Mouse (Mus musculus) liver, embryonic 12.5 days (tissue): ENCODE data around the gene Bsdc1. TPM values are rescaled to one million over a fixed set of nuclear protein-coding genes. Genes with fewer than 3 reads are reported as not detected.

Experiments
- ATAC-seq: fragments of 200-750 bp; cut with Nextera tagmentation; 2 replicates; pipeline ENCODE4 v1.8.0; 2017; ENCODE audit warnings: moderate number of reproducible peaks, mild to moderate bottlenecking, moderate library complexity
- H3K27ac ChIP-seq: fragments of 300-500 bp; sonication (generic); 2 replicates; pipeline ENCODE4 v1.5.1; 2016; ENCODE audit warnings: mild to moderate bottlenecking
- H3K27me3 ChIP-seq: fragments of 300-500 bp; sonication (generic); replicated peaks from 2 replicates; pipeline ENCODE4 v1.6.1; 2016; ENCODE audit warnings: mild to moderate bottlenecking, moderate library complexity
- H3K36me3 ChIP-seq: fragments of 300-500 bp; sonication (generic); 2 replicates; pipeline ENCODE4 v1.6.1; 2016; ENCODE audit warnings: mild to moderate bottlenecking, moderate library complexity
- H3K4me1 ChIP-seq: fragments of 300-500 bp; sonication (generic); 2 replicates; pipeline ENCODE4 v1.6.1; 2016
- H3K4me2 ChIP-seq: fragments of 300-500 bp; sonication (generic); 2 replicates; pipeline ENCODE4 v1.6.1; 2016; ENCODE audit warnings: mild to moderate bottlenecking, moderate library complexity
- H3K4me3 ChIP-seq: fragments of 300-500 bp; sonication (generic); 2 replicates; pipeline ENCODE4 v1.5.1; 2016; ENCODE audit warnings: mild to moderate bottlenecking, moderate library complexity
- H3K9ac ChIP-seq: fragments of 300-500 bp; sonication (generic); 2 replicates; pipeline ENCODE4 v1.6.1; 2016; ENCODE audit warnings: mild to moderate bottlenecking, moderate library complexity
- H3K9me3 ChIP-seq: fragments of 300-500 bp; sonication (generic); replicated peaks from 2 replicates; pipeline ENCODE4 v1.6.1; 2016; ENCODE audit warnings: mild to moderate bottlenecking, moderate library complexity
- WGBS: fragments of 180-500 bp; shearing (Covaris S2); methylation state at CpG from one replicate; pipeline ENCODE4 v1.1.7; 2016; ENCODE audit not compliant: insufficient replicate concordance; 5-methylcytosine and 5-hydroxymethylcytosine counted together
- polyA plus RNA-seq: library from polyadenylated mRNA; unstranded; fragments of >200 nt; fragmentation: Nextera tagmentation; extraction: Ambion mirVana; gene quantifications from 2 replicates; pipeline ENCODE4 v1.2.1, GENCODE M21; 2016

The Bsdc1 gene
- polyA plus RNA-seq, 1 experiment from 2014 or later, result 37.4 TPM

DNA sequence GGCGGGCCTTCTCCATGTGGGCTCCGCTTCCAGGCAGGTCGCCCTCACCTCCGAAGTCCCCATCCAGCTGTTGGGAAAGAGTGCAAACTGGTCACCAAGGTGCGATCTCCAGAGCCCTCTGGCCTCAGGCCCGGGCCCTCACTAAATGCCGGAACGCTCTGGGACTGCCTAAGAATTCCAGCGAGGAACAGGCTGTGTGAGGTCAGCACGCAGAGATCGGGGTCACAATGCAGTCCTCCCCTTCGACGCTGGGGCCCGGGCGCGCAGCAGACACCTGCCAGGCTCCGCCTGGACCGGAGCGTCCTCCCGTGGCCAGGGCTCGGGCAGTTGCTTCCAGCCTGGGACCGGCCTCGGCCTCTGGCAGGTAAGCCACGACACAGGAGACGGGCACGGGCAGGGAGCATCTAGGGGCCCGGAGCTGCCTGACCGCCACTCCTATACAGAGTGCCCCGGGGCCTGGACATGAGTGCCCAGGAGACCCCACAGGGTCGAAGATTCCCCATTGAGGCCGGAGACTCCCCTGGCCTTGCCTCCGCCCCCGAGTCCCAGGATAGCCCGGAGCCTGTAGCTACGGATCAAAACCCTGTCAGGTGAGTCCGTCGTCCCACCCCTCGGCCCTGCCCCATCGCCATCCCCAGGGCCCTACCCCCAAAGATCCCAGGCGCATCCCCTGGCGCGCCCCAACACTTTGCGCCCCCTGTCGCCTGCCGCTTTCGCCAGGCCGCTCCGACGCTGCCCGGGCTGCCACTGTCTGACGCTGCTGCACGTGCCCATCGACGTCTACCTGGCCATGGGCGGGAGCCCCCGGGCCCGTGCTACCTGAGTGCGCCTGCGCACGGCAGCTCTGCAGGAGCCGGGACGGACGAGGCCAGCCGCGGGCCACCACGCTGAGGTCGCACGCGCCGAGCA is 29.8 kb downstream of the Bsdc1 start, which contains the start of the genes Tssk3 and Fam229a:
Gene Tssk3, minus strand, starts transcription at position 51 of the 909 bp plus-strand sequence.
Gene Fam229a, plus strand, starts transcription at position 219 of the 909 bp plus-strand sequence.
- peaks cover 25% of the 10 kb centered on the region for H3K4me1 ChIP-seq
- peak; percentile 50 for ATAC-seq

DNA sequence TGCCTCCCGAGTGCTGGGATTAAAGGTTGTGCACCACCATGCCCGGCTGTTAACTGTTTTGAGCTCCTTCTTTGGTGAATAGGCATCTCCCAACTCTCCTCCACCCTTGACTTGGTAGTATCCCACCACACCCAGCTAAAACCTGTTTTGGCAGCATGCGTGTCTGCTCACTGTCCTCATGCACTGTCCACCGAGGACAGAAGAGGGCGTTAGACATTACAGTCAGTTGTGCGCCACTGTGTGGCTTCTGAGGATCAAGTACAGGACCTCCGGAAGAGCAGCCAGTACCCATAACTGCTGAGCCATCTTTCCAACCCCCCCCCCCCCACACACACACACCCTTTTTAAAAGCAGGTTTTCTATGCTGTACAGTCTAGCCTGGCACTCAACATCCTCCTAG is 33.3 kb downstream of the Bsdc1 start:
- Histone ChIP-seq H3K36me3 (peaks cover under 1% of the 10 kb centered on the region; the same call in 1 of the 2 replicates), H3K4me1 (peaks cover 51% of the 10 kb centered on the region), H3K27me3 (peaks cover 67% of the 10 kb centered on the region), H3K9me3 (no peaks in the 10 kb centered on the region), H3K4me3 (no peak overlapping the region), H3K4me2 (no peak overlapping the region), H3K27ac (no peak overlapping the region), H3K9ac (no peak overlapping the region)
- 52% methylated on average over 7 of the region's 7 CpGs for WGBS
- no peak for ATAC-seq

More for the DNA sequence above, 29.8 kb downstream of the Bsdc1 start, which contains the start of the genes Tssk3 and Fam229a:
- Histone ChIP-seq H3K36me3 (peaks cover 34% of the 10 kb centered on the region), H3K27me3 (peaks cover 53% of the 10 kb centered on the region), H3K27ac (no peak within 1 kb of the TSS), H3K9me3 (no peaks in the 10 kb centered on the region), H3K4me3 (peak within 1 kb of the TSS; percentile 37), H3K4me2 (peak within 1 kb of the TSS; percentile 63), H3K9ac (peak within 1 kb of the TSS; percentile 15)
- WGBS, result 12% methylated on average over 69 of the region's 70 CpGs

DNA sequence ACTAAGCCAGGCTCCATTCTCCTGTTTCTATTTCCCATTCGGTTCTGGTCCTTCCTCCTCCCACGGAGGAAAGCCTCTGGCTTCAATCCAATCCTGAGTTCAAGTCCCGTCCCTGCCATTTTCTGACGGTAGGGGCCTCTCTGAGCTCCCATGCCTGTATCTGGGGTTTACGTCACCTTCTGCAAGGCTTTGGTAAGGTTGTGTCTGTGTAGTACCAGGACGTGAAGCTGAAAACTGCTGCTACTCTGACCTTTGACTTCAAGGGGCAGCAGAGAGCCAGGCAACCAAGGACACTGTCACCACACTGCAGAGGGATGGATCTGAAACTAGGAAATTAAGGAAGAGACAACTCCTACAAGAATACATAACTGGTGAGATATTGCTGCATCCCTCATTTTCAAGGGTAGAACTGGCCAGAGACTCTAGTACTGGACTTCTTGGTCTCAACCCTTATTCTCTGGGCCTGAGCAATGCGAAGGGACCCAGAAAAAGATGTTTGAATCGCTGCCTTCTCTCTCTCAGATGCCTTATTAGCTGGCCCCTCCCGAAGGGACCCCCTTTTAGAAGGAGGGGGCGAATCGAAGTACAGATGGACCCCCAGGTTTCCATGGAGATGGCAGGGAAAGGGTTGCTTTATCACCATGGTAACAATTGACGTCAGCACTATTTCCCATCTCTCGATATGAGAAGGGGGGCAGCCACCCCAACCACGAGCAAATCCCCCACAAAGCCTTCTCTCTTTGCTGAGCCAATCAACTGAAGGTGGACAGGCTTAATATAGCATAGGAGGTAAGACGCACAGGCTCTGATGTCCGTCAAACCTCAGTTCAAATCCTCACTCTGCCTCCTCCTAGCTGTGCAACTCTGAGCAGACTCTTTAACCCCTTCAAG is 34.5 kb downstream of the Bsdc1 start:
- WGBS, result 23% methylated on average over 16 of the region's 16 CpGs
- Histone ChIP-seq H3K27me3 (peaks cover 54% of the 10 kb centered on the region), H3K9me3 (no peaks in the 10 kb centered on the region), H3K4me2 (no peak overlapping the region), H3K4me1 (peaks cover 63% of the 10 kb centered on the region), H3K9ac (no peak overlapping the region), H3K4me3 (no peak overlapping the region), H3K27ac (peak overlapping the region; percentile 15; the same call in 1 of the 2 replicates), H3K36me3 (no peaks in the 10 kb centered on the region)
- ATAC-seq, result no peak

DNA sequence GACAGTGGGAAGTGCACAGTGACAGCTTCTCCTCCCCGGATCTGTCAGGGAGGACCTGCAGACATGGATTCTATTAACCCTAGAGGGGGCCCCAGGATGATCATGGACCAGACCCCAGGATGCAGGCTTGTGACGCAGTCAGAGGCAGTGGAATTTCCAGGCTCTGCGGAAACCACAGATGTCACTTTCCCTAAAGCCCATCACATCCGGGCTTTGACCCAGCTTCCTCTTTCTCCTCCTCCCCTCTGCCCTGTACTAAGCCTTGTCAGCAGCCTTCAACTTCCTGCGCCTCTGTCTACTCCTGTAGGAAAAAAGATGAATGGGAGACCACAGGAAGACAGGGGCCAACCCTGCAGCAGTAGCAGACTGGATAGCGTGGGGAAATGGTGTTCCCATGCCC is 35.2 kb downstream of the Bsdc1 start:
- Histone ChIP-seq H3K4me2 (0 out of 2 replicates have a peak overlapping the region, but pooled peaks have one; percentile 2), H3K9me3 (no peaks in the 10 kb centered on the region), H3K4me3 (no peak overlapping the region), H3K9ac (no peak overlapping the region), H3K4me1 (peaks cover 62% of the 10 kb centered on the region), H3K27ac (peak overlapping the region; percentile 23), H3K36me3 (no peaks in the 10 kb centered on the region), H3K27me3 (peaks cover 47% of the 10 kb centered on the region)
- peak; percentile 14; the same call in 1 of the 2 replicates for ATAC-seq
- 8% methylated on average over 6 of the region's 6 CpGs for WGBS

DNA sequence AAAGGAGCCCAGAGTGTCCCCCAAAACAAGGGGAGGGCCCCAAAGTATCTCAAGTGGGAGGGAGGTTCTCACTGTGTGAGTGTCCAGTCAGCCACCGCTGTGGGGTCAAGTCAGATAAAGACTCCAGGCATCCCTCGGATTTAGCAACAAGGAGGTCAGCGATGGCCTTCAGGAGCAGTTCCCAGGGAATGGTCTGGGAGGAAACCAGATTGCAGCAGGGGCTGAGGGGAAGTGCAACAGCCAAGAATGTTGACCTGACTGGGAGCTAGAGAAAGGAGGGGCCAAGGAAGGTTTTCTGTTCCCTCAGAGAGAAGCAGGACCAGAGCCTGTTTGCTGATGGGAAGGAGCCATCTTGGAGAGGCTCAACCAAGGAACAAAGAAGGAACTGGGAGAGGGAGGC is 37.6 kb downstream of the Bsdc1 start:
- H3K36me3 ChIP-seq, result no peaks in the 10 kb centered on the region
- ATAC-seq, result no peak
- H3K4me3 ChIP-seq, result no peak overlapping the region
- H3K4me1 ChIP-seq, result peaks cover 79% of the 10 kb centered on the region
- H3K9me3 ChIP-seq, result no peaks in the 10 kb centered on the region
- H3K4me2 ChIP-seq, result no peak overlapping the region
- 45% methylated on average over 3 of the region's 3 CpGs for WGBS
- H3K27ac ChIP-seq, result peak overlapping the region; percentile 82
- H3K9ac ChIP-seq, result no peak overlapping the region
- peaks cover 38% of the 10 kb centered on the region for H3K27me3 ChIP-seq

DNA sequence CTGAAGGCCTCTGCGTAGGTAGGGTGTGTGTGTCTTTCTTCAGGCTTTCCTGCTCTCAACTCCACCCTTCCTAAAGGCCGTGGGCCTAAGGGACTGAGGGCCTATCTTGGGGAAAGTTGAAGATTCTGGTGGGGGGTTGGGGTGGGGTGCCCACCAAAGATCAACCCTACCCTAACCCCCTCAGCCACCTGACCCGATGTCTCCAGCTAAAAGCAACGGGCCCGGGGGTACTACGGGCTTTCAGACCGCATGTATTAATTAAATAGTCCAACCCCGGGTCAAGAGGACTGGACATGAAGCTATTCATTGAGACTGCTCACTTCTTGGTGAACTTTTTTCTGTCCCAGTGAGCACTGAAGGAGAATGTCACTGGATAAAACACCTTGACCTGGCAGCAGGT is 38.6 kb downstream of the Bsdc1 start:
- WGBS, result 78% methylated on average over 8 of the region's 8 CpGs
- Histone ChIP-seq H3K9me3 (no peaks in the 10 kb centered on the region), H3K4me3 (peak overlapping the region; percentile 61), H3K4me1 (peaks cover 82% of the 10 kb centered on the region), H3K4me2 (peak overlapping the region; percentile 97), H3K27me3 (peaks cover 33% of the 10 kb centered on the region), H3K36me3 (no peaks in the 10 kb centered on the region), H3K9ac (no peak overlapping the region), H3K27ac (peak overlapping the region; percentile 82)
- ATAC-seq, result no peak

DNA sequence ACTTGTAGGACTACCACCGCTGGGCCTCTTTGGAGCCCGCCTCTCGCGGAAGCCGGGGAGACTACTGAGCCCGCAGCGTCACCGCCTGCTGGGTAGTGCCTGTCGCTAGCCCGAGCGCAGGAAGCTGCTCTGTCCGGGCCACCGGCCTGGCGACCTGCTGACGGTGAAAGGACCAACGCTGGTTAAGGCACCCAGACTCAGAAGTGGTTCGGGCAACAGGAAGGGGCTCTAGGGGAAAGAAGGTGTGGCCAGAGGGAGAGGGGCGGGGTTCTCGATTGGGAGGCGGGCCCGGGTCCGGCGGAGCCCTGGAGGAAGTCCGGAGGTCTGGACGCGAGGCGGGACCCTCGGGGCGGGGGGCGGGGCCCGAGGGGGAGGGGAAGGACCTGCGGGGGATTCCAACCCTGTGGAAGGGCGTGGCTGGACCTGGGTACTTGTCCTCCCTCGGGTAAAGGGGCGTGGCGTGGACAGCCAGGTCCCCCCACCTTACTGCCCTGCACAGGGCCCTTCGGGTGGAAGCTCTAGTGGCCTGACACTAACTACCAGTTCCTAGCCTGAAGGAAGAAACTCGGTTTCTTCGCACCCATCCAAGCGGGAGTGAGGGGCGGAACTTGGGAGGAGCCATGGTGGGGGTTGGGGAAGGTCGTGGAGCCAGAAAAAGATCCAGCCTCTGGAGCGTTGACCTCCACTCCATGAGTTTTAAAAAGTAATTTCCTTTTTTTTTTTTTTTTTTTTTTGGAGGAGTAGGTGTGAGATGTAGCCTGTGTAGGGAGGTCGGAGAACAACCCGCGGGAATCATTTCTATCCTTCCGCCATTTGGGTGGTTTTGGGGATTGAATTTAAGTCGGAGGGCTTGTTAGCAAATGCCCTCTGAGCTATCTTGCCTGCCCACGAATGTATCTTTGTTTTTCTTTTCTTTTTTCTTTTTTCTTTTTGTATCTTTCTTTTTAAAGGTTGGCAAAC is 39.5 kb downstream of the Bsdc1 start:
- peak; percentile 81 for ATAC-seq
- H3K4me1 ChIP-seq, result peaks cover 75% of the 10 kb centered on the region
- WGBS, result 2% methylated on average over 46 of the region's 49 CpGs

DNA sequence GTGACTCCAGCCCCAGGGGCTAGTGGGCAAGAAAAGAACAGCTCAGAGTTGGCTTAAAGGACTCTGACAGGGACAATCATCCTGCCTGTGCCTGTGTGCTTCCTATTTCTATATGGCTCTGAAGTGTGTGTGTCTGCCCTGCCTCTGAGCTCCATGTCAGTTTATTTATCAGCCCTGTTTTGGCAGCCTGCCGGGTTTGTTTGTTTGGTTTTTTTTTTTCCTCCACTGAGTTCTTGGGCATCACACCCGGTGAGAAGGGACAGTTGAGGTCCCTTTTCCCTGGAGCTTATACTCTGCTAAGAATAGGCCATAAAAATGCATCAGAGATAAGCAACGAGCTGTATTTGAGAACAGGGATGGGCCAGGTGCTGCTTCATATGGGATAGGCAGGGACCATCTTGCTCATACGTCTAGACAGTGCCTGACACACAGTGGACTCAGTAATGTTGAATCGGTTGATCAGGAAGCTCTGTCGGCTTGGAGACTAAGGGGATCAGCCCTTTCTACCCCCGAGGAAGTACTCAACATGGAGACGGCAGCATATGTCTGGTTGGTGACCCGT is 41.0 kb downstream of the Bsdc1 start:
- no peak overlapping the region for H3K9ac ChIP-seq
- no peak for ATAC-seq
- H3K27ac ChIP-seq, result no peak overlapping the region
- H3K36me3 ChIP-seq, result no peaks in the 10 kb centered on the region
- H3K9me3 ChIP-seq, result no peaks in the 10 kb centered on the region
- H3K4me3 ChIP-seq, result no peak overlapping the region
- 33% methylated on average over 9 of the region's 9 CpGs for WGBS
- H3K4me2 ChIP-seq, result no peak overlapping the region
- H3K27me3 ChIP-seq, result peaks cover 24% of the 10 kb centered on the region
- H3K4me1 ChIP-seq, result peaks cover 61% of the 10 kb centered on the region

More for the DNA sequence above, 39.5 kb downstream of the Bsdc1 start:
- Histone ChIP-seq H3K4me3 (peak overlapping the region; percentile 61), H3K4me2 (peak overlapping the region; percentile 97), H3K9ac (peak overlapping the region; percentile 69), H3K36me3 (no peaks in the 10 kb centered on the region), H3K27me3 (peaks cover 34% of the 10 kb centered on the region), H3K9me3 (no peaks in the 10 kb centered on the region), H3K27ac (peak overlapping the region; percentile 82)

DNA sequence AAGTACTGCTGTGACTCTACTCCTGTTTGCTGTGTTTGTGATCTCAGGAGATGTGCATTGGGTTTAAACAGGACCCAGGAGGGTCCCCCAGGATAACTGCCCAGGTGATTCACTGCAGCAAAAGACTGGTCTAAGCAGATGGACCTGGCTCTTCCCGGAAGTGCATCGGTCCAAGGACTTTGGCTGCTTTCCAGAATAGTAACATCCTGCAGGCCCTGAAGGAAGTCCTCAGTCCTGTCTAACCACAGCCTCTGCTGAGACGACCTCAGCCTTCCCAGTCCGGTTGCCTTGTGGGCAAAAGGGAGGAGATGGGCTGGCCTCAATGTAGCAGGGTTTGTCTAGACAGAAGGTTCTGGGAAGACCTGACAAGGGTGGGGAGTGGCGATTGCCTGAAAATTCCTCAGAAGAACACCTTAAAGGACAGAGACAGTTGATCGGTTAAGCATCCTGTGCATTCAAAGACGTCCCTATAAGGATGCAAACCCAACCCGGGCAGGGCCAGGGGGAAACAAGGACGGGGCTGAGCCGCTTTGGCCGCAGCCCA is 41.6 kb downstream of the Bsdc1 start:
- H3K36me3 ChIP-seq, result no peaks in the 10 kb centered on the region
- ATAC-seq, result no peak
- peaks cover 62% of the 10 kb centered on the region for H3K4me1 ChIP-seq
- H3K9me3 ChIP-seq, result no peaks in the 10 kb centered on the region
- no peak overlapping the region for H3K4me2 ChIP-seq
- WGBS, result 42% methylated on average over 11 of the region's 11 CpGs
- H3K4me3 ChIP-seq, result no peak overlapping the region
- no peak overlapping the region for H3K27ac ChIP-seq
- H3K27me3 ChIP-seq, result peaks cover 21% of the 10 kb centered on the region
- H3K9ac ChIP-seq, result no peak overlapping the region

DNA sequence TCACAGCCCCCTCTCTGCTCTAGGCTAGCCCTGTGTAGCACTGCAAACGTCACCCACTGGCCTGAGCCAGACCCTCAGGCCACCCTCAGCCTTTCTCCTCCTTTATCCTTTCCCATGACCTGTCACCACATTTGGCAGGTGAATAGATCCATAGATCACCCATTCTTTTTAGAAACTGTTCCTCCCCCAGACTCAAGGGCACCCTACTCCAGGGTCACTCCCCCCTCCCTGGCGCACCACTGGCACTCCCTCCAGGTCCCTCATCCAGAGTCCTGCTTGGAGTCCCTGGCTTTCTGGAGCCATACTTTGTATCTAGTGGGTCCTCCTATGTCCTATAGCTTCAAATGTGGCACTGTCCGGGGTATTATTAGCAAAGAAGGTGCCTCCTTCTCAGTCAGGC is 44.1 kb downstream of the Bsdc1 start:
- 73% methylated on average over 3 of the region's 3 CpGs for WGBS
- H3K4me3 ChIP-seq, result no peak overlapping the region
- H3K27me3 ChIP-seq, result peaks cover 32% of the 10 kb centered on the region
- no peak for ATAC-seq
- no peaks in the 10 kb centered on the region for H3K9me3 ChIP-seq
- H3K4me1 ChIP-seq, result peaks cover 50% of the 10 kb centered on the region
- no peak overlapping the region for H3K4me2 ChIP-seq
- H3K9ac ChIP-seq, result no peak overlapping the region
- H3K36me3 ChIP-seq, result no peaks in the 10 kb centered on the region
- H3K27ac ChIP-seq, result no peak overlapping the region
